Mouse (Mus musculus) forebrain, embryonic 10.5 days (tissue): ENCODE data around the gene Shisa8. TPM values are rescaled to one million over a fixed set of nuclear protein-coding genes. Genes with fewer than 3 reads are reported as not detected.

Experiments used
- DNase-seq: peaks from one replicate; pipeline ENCODE4 v3.0.0-alpha.2; 2017; ENCODE audit warnings: low spot score; ENCODE audit errors: extremely low spot score
- H3K27ac ChIP-seq: fragments of 300-500 bp; sonication (generic); 2 replicates; pipeline ENCODE4 v1.5.1; 2016; ENCODE audit warnings: mild to moderate bottlenecking
- H3K27me3 ChIP-seq: fragments of 300-500 bp; sonication (generic); 2 replicates; pipeline ENCODE4 v1.6.1; 2016; ENCODE audit warnings: mild to moderate bottlenecking; ENCODE audit not compliant: poor library complexity, severe bottlenecking
- H3K36me3 ChIP-seq: fragments of 300-500 bp; sonication (generic); replicated peaks from 2 replicates; pipeline ENCODE4 v1.6.1; 2016; ENCODE audit warnings: mild to moderate bottlenecking, moderate library complexity
- H3K4me1 ChIP-seq: fragments of 300-500 bp; sonication (generic); 2 replicates; pipeline ENCODE4 v1.6.1; 2016
- H3K4me3 ChIP-seq: fragments of 300-500 bp; sonication (generic); 2 replicates; pipeline ENCODE4 v1.5.1; 2016; ENCODE audit warnings: mild to moderate bottlenecking, moderate library complexity
- H3K9me3 ChIP-seq: fragments of 300-500 bp; sonication (generic); 2 replicates; pipeline ENCODE4 v1.6.1; 2016; ENCODE audit warnings: mild to moderate bottlenecking, moderate library complexity
- WGBS: fragments of 180-500 bp; shearing (Covaris S2); methylation state at CpG from one replicate; pipeline ENCODE4 v1.1.7; 2016; 5-methylcytosine and 5-hydroxymethylcytosine counted together
- polyA plus RNA-seq: library from polyadenylated mRNA; unstranded; fragments of >200 nt; fragmentation: Nextera tagmentation; extraction: Ambion mirVana; gene quantifications from 2 replicates; pipeline ENCODE4 v1.2.1, GENCODE M21; 2016

Gene Shisa8
- polyA plus RNA-seq, 1 experiment from 2014 or later, result 0.95 TPM

GRCm38 (mm10) chr15:82207504-82208219 is 5.0 kb downstream of the Shisa8 start:
- no peak for DNase-seq
- H3K27me3 ChIP-seq, result peaks cover 89% of the 10 kb centered on the region
- WGBS, result 9% methylated on average over 30 of the region's 30 CpGs
- H3K4me1 ChIP-seq, result peaks cover 73% of the 10 kb centered on the region
- peak overlapping the region; percentile 30 for H3K4me3 ChIP-seq
- no peak overlapping the region for H3K27ac ChIP-seq
- H3K9me3 ChIP-seq, result no peaks in the 10 kb centered on the region
- peaks cover 52% of the 10 kb centered on the region for H3K36me3 ChIP-seq

- peaks cover 67% of the 10 kb centered on the region for H3K4me1 ChIP-seq
Measured at GRCm38 (mm10) chr15:82207105-82207459, 5.5 kb downstream of the Shisa8 start.

GRCm38 (mm10) chr15:82206365-82207104 is 6.1 kb downstream of the Shisa8 start:
- H3K9me3 ChIP-seq, result no peaks in the 10 kb centered on the region
- H3K36me3 ChIP-seq, result peaks cover 63% of the 10 kb centered on the region
- 0 out of 2 replicates have a peak overlapping the region, but pooled peaks have one; percentile 30 for H3K27ac ChIP-seq
- H3K4me3 ChIP-seq, result 0 out of 2 replicates have a peak overlapping the region, but pooled peaks have one; percentile 30
- no peak for DNase-seq
- peaks cover 62% of the 10 kb centered on the region for H3K4me1 ChIP-seq
- 67% methylated on average over 9 of the region's 9 CpGs for WGBS
- peaks cover 78% of the 10 kb centered on the region for H3K27me3 ChIP-seq

More at GRCm38 (mm10) chr15:82207105-82207459, 5.5 kb downstream of the Shisa8 start:
- 13% methylated on average over 34 of the region's 34 CpGs for WGBS
- peak overlapping the region; percentile 30 for H3K4me3 ChIP-seq
- DNase-seq, result no peak
- H3K27me3 ChIP-seq, result peaks cover 83% of the 10 kb centered on the region
- H3K27ac ChIP-seq, result 0 out of 2 replicates have a peak overlapping the region, but pooled peaks have one; percentile 30
- H3K9me3 ChIP-seq, result no peaks in the 10 kb centered on the region
- peaks cover 57% of the 10 kb centered on the region for H3K36me3 ChIP-seq

- 61% methylated on average over 10 of the region's 10 CpGs for WGBS
- peak overlapping the region; percentile 22; the same call in 1 of the 2 replicates for H3K27ac ChIP-seq
- H3K4me1 ChIP-seq, result peaks cover 46% of the 10 kb centered on the region
- H3K36me3 ChIP-seq, result peaks cover 79% of the 10 kb centered on the region
- H3K27me3 ChIP-seq, result peaks cover 61% of the 10 kb centered on the region
- no peaks in the 10 kb centered on the region for H3K9me3 ChIP-seq
- no peak for DNase-seq
- H3K4me3 ChIP-seq, result no peak overlapping the region
Measured at GRCm38 (mm10) chr15:82204680-82205371, 7.8 kb downstream of the Shisa8 start.

GRCm38 (mm10) chr15:82203611-82204351 is 8.8 kb downstream of the Shisa8 start:
- Histone ChIP-seq H3K9me3 (no peaks in the 10 kb centered on the region), H3K27me3 (peaks cover 50% of the 10 kb centered on the region), H3K4me3 (no peak overlapping the region), H3K36me3 (peaks cover 90% of the 10 kb centered on the region), H3K27ac (peak overlapping the region; percentile 67), H3K4me1 (peaks cover 42% of the 10 kb centered on the region)
- DNase-seq, result no peak
- WGBS, result 68% methylated on average over 20 of the region's 20 CpGs

- DNase-seq, result no peak
- peaks cover 42% of the 10 kb centered on the region for H3K4me1 ChIP-seq
- H3K4me3 ChIP-seq, result no peak overlapping the region
- no peaks in the 10 kb centered on the region for H3K9me3 ChIP-seq
- 93% methylated on average over 10 of the region's 10 CpGs for WGBS
- peaks cover 91% of the 10 kb centered on the region for H3K36me3 ChIP-seq
- H3K27me3 ChIP-seq, result peaks cover 43% of the 10 kb centered on the region
- no peak overlapping the region for H3K27ac ChIP-seq
Measured at GRCm38 (mm10) chr15:82203090-82203489, 9.5 kb downstream of the Shisa8 start.

GRCm38 (mm10) chr15:82202086-82202485 is 10.5 kb downstream of the Shisa8 start:
- H3K4me1 ChIP-seq, result peaks cover 34% of the 10 kb centered on the region
- H3K4me3 ChIP-seq, result no peak overlapping the region
- WGBS, result 94% methylated on average over 6 of the region's 6 CpGs
- peaks cover 33% of the 10 kb centered on the region for H3K27me3 ChIP-seq
- no peak for DNase-seq
- H3K36me3 ChIP-seq, result peaks cover 99% of the 10 kb centered on the region
- H3K27ac ChIP-seq, result no peak overlapping the region
- H3K9me3 ChIP-seq, result no peaks in the 10 kb centered on the region

GRCm38 (mm10) chr15:82199546-82199945 is 13.1 kb downstream of the Shisa8 start:
- H3K4me1 ChIP-seq, result peaks cover 15% of the 10 kb centered on the region
- peaks cover 8% of the 10 kb centered on the region; the same call in 1 of the 2 replicates for H3K27me3 ChIP-seq
- no peak for DNase-seq
- H3K9me3 ChIP-seq, result no peaks in the 10 kb centered on the region
- 91% methylated on average over 12 of the region's 12 CpGs for WGBS
- no peak overlapping the region for H3K27ac ChIP-seq
- no peak overlapping the region for H3K4me3 ChIP-seq
- H3K36me3 ChIP-seq, result peaks cover 99% of the 10 kb centered on the region

- WGBS, result 91% methylated on average over 7 of the region's 7 CpGs
- no peak for DNase-seq
- no peak overlapping the region for H3K4me3 ChIP-seq
- H3K36me3 ChIP-seq, result peaks cover 99% of the 10 kb centered on the region
- 0 out of 2 replicates have a peak, but pooled peaks cover 2% of the 10 kb centered on the region for H3K27me3 ChIP-seq
- H3K4me1 ChIP-seq, result 0 out of 2 replicates have a peak, but pooled peaks cover 4% of the 10 kb centered on the region
- no peak overlapping the region for H3K27ac ChIP-seq
- no peaks in the 10 kb centered on the region for H3K9me3 ChIP-seq
Measured at GRCm38 (mm10) chr15:82198342-82198741, 14.3 kb downstream of the Shisa8 start.

GRCm38 (mm10) chr15:82197937-82198336 is 14.7 kb downstream of the Shisa8 start:
- Histone ChIP-seq H3K4me1 (0 out of 2 replicates have a peak, but pooled peaks cover under 1% of the 10 kb centered on the region), H3K4me3 (no peak overlapping the region), H3K27me3 (no peaks in the 10 kb centered on the region), H3K36me3 (peaks cover 99% of the 10 kb centered on the region), H3K9me3 (no peaks in the 10 kb centered on the region), H3K27ac (no peak overlapping the region)
- 93% methylated on average over 11 of the region's 11 CpGs for WGBS
- no peak for DNase-seq

GRCm38 (mm10) chr15:82197246-82197750 is 15.3 kb downstream of the Shisa8 start:
- Histone ChIP-seq H3K36me3 (peaks cover 99% of the 10 kb centered on the region), H3K27ac (no peak overlapping the region)
- DNase-seq, result no peak

GRCm38 (mm10) chr15:82196300-82196699 is 16.3 kb downstream of the Shisa8 start:
- Histone ChIP-seq H3K9me3 (no peaks in the 10 kb centered on the region), H3K4me1 (no peaks in the 10 kb centered on the region), H3K36me3 (peaks cover 99% of the 10 kb centered on the region), H3K4me3 (no peak overlapping the region), H3K27me3 (no peaks in the 10 kb centered on the region), H3K27ac (no peak overlapping the region)
- 94% methylated on average over 12 of the region's 12 CpGs for WGBS
- no peak for DNase-seq

More at GRCm38 (mm10) chr15:82197246-82197750, 15.3 kb downstream of the Shisa8 start:
- Histone ChIP-seq H3K4me3 (no peak overlapping the region), H3K4me1 (no peaks in the 10 kb centered on the region), H3K27me3 (no peaks in the 10 kb centered on the region), H3K9me3 (no peaks in the 10 kb centered on the region)
- 93% methylated on average over 10 of the region's 10 CpGs for WGBS
